Comparison of ENCODE assay signal across 8 mouse cellular contexts in genomic region chr12:111766313-111767236, GRCm38 (mm10). TPM values are rescaled to one million over a fixed set of nuclear protein-coding genes. Genes with fewer than 3 reads are reported as not detected.
DNase-seq lines count a peak whose midpoint lies in the region; ATAC-seq lines count a peak whose summit lies in the region.
"Had no signal": no experiment of that assay in that cellular context is flagged by ENCODE, and none has a peak within 500 bp of the region (broad histone marks: within the 10 kb centered on the region; RNA-seq: fewer than 3 reads in every experiment).

No protein-coding gene starts in this region.

- 0 out of 2 replicates have a peak overlapping the region, but pooled peaks have one; percentile 3 for H3K4me2 ChIP-seq in kidney, embryonic 15.5 days
- peak overlapping the region; percentile 20 for H3K4me2 ChIP-seq in hindbrain, embryonic 11.5 days (replicated peaks; ENCODE audit: low read depth, low read length)
- H3K4me2 ChIP-seq in neural tube, embryonic 15.5 days: peak overlapping the region; percentile 15

- H3K36me3 ChIP-seq in kidney, embryonic 15.5 days: peaks cover 12% of the 10 kb centered on the region
- H3K36me3 ChIP-seq in hindbrain, embryonic 11.5 days (ENCODE audit: control insufficient read depth, insufficient read depth, low read length): no peaks in the 10 kb centered on the region
- H3K36me3 ChIP-seq in neural tube, embryonic 15.5 days: no peaks in the 10 kb centered on the region

- H3K4me1 ChIP-seq in kidney, embryonic 15.5 days: peaks cover 39% of the 10 kb centered on the region
- H3K4me1 ChIP-seq in hindbrain, embryonic 11.5 days (replicated peaks; ENCODE audit: control insufficient read depth, insufficient read depth, low read length): peaks cover 11% of the 10 kb centered on the region
- peaks cover 59% of the 10 kb centered on the region for H3K4me1 ChIP-seq in neural tube, embryonic 15.5 days

- H3K4me3 ChIP-seq in kidney, embryonic 15.5 days (replicated peaks): no peak overlapping the region
- H3K4me3 ChIP-seq in hindbrain, embryonic 11.5 days (ENCODE audit: low read depth, low read length): no peak overlapping the region
- no peak overlapping the region for H3K4me3 ChIP-seq in neural tube, embryonic 15.5 days (replicated peaks)
- H3K4me3 ChIP-seq: megakaryocyte, embryonic 14.5 days had no signal

- WGBS in kidney, embryonic 15.5 days: 62% methylated on average over 16 of the region's 16 CpGs
- WGBS in hindbrain, embryonic 11.5 days: 25% methylated on average over 16 of the region's 16 CpGs
- 25% methylated on average over 16 of the region's 16 CpGs for WGBS in neural tube, embryonic 15.5 days

- peak; percentile 38; the same call in 1 of the 2 replicates for ATAC-seq in kidney, embryonic 15.5 days (replicated peaks; ENCODE audit: low FRiP score)
- peak; percentile 84 for ATAC-seq in hindbrain, embryonic 11.5 days (ENCODE audit: low FRiP score)
- no peak for ATAC-seq in neural tube, embryonic 15.5 days (ENCODE audit: low FRiP score)

- no peaks in the 10 kb centered on the region for H3K27me3 ChIP-seq in kidney, embryonic 15.5 days
- H3K27me3 ChIP-seq in hindbrain, embryonic 11.5 days (ENCODE audit: control insufficient read depth, insufficient read depth, low read length): no peaks in the 10 kb centered on the region
- H3K27me3 ChIP-seq in neural tube, embryonic 15.5 days (replicated peaks): no peaks in the 10 kb centered on the region
- H3K27me3 ChIP-seq: megakaryocyte, embryonic 14.5 days had no signal

- H3K9ac ChIP-seq in kidney, embryonic 15.5 days: no peak overlapping the region
- 0 out of 2 replicates have a peak overlapping the region, but pooled peaks have one; percentile 15 for H3K9ac ChIP-seq in hindbrain, embryonic 11.5 days (ENCODE audit: low read depth, low read length)
- H3K9ac ChIP-seq in neural tube, embryonic 15.5 days (replicated peaks): no peak overlapping the region

- H3K27ac ChIP-seq in kidney, embryonic 15.5 days: peak overlapping the region; percentile 38; the same call in 1 of the 2 replicates
- peak overlapping the region; percentile 67 for H3K27ac ChIP-seq in hindbrain, embryonic 11.5 days (ENCODE audit: low read depth, low read length)
- peak overlapping the region; percentile 33 for H3K27ac ChIP-seq in neural tube, embryonic 15.5 days (replicated peaks)

- DNase-seq in kidney, postnatal 4 days: no peak
- peak; percentile 76 for DNase-seq in embryo, embryonic 10 days (ENCODE audit: low spot score)
- DNase-seq in hindbrain, embryonic 11.5 days (ENCODE audit: low spot score): peak; percentile 55
- no peak for DNase-seq in ovary, postnatal 10 days (ENCODE audit: low spot score)
- DNase-seq in layer of hippocampus, postnatal 14 days (ENCODE audit: low spot score in 2 of 2): no peak

- no peaks in the 10 kb centered on the region for H3K9me3 ChIP-seq in kidney, embryonic 15.5 days (replicated peaks)
- H3K9me3 ChIP-seq in hindbrain, embryonic 11.5 days (ENCODE audit: control insufficient read depth, low read length): no peaks in the 10 kb centered on the region
- H3K9me3 ChIP-seq in neural tube, embryonic 15.5 days (replicated peaks): no peaks in the 10 kb centered on the region
- H3K9me3 ChIP-seq: megakaryocyte, embryonic 14.5 days had no signal

RNA-seq across cellular contexts. Expression of gene Klc1, which starts 7.9 kb away (rescaled TPM):
- 81.8 and 98.5 TPM in 2 replicates for polyA plus RNA-seq in kidney, embryonic 15.5 days (2015; fragmentation: Nextera tagmentation; extraction: Ambion mirVana)
- 345 and 366 TPM in 2 replicates for polyA plus RNA-seq in hindbrain, embryonic 11.5 days (2014; fragmentation: Nextera tagmentation; extraction: Ambion mirVana)
- polyA plus RNA-seq in neural tube, embryonic 15.5 days (2015; fragmentation: Nextera tagmentation; extraction: Ambion mirVana): 504 and 568 TPM in 2 replicates
- total RNA-seq in layer of hippocampus, postnatal 14 days (2021): 100 to 1,000 TPM; 826 to 832 TPM

RNA-seq across cellular contexts. Expression of gene Xrcc3, which starts 47.1 kb away (rescaled TPM):
- polyA plus RNA-seq in kidney, embryonic 15.5 days (2015; fragmentation: Nextera tagmentation; extraction: Ambion mirVana): 14.0 and 14.3 TPM in 2 replicates
- polyA plus RNA-seq in hindbrain, embryonic 11.5 days (2014; fragmentation: Nextera tagmentation; extraction: Ambion mirVana): 8.2 and 9.8 TPM in 2 replicates
- 2.5 and 4.6 TPM in 2 replicates for polyA plus RNA-seq in neural tube, embryonic 15.5 days (2015; fragmentation: Nextera tagmentation; extraction: Ambion mirVana)
- 1 to 10 TPM; 3.0 to 3.9 TPM for total RNA-seq in layer of hippocampus, postnatal 14 days (2021)

RNA-seq across cellular contexts. Expression of gene Zfyve21, which starts 47.4 kb away (rescaled TPM):
- 117 and 125 TPM in 2 replicates for polyA plus RNA-seq in kidney, embryonic 15.5 days (2015; fragmentation: Nextera tagmentation; extraction: Ambion mirVana)
- 54.2 and 54.7 TPM in 2 replicates for polyA plus RNA-seq in hindbrain, embryonic 11.5 days (2014; fragmentation: Nextera tagmentation; extraction: Ambion mirVana)
- 39.8 and 64.0 TPM in 2 replicates for polyA plus RNA-seq in neural tube, embryonic 15.5 days (2015; fragmentation: Nextera tagmentation; extraction: Ambion mirVana)
- total RNA-seq in layer of hippocampus, postnatal 14 days (2021): 10 to 100 TPM; 17.3 to 20.4 TPM

RNA-seq across cellular contexts. Expression of gene Apopt1, which starts 53.5 kb away (rescaled TPM):
- polyA plus RNA-seq in kidney, embryonic 15.5 days (2015; fragmentation: Nextera tagmentation; extraction: Ambion mirVana): 53.5 and 57.4 TPM in 2 replicates
- polyA plus RNA-seq in hindbrain, embryonic 11.5 days (2014; fragmentation: Nextera tagmentation; extraction: Ambion mirVana): 52.5 and 54.2 TPM in 2 replicates
- polyA plus RNA-seq in neural tube, embryonic 15.5 days (2015; fragmentation: Nextera tagmentation; extraction: Ambion mirVana): 58.5 and 58.8 TPM in 2 replicates
- 10 to 100 TPM; 38.5 to 40.0 TPM for total RNA-seq in layer of hippocampus, postnatal 14 days (2021)

RNA-seq across cellular contexts. Expression of gene Bag5, which starts 53.5 kb away (rescaled TPM):
- 51.4 and 53.6 TPM in 2 replicates for polyA plus RNA-seq in kidney, embryonic 15.5 days (2015; fragmentation: Nextera tagmentation; extraction: Ambion mirVana)
- polyA plus RNA-seq in hindbrain, embryonic 11.5 days (2014; fragmentation: Nextera tagmentation; extraction: Ambion mirVana): 61.5 and 63.3 TPM in 2 replicates
- 61.5 and 65.2 TPM in 2 replicates for polyA plus RNA-seq in neural tube, embryonic 15.5 days (2015; fragmentation: Nextera tagmentation; extraction: Ambion mirVana)
- 10 to 100 TPM; 42.0 to 44.4 TPM for total RNA-seq in layer of hippocampus, postnatal 14 days (2021)

Comparison
In these comparisons a context has a peak if more than half of its experiments do, and no peak if none do; other contexts are left out.
1. DNase-seq: peak in embryo, embryonic 10 days (single experiment) and hindbrain, embryonic 11.5 days (single experiment); none in kidney, postnatal 4 days (0 of 2), ovary, postnatal 10 days (single experiment) and layer of hippocampus, postnatal 14 days (0 of 2).
2. Peak in every context shown above with its lines, with median percentiles within 50 percentile points of each other: H3K27ac ChIP-seq and H3K4me2 ChIP-seq.